Mouse (Mus musculus) stomach, postnatal 0 days (tissue): ENCODE data around the gene Dimt1.

ENCODE experiments used
- CTCF ChIP-seq: IDR thresholded peaks from 2 replicates; pipeline ENCODE4 v1.5.1; 2016; ENCODE audit warnings: antibody characterized with exemption, low read depth, mild to moderate bottlenecking, moderate library complexity
- EP300 ChIP-seq: optimal IDR thresholded peaks from 2 replicates; pipeline ENCODE3; 2016; ENCODE audit warnings: antibody characterized with exemption

- no peak for TF ChIP-seq CTCF
- no peak for TF ChIP-seq EP300
Measured at GRCm38 (mm10) chr13:106945518-106945917, 1.4 kb upstream of the Dimt1 start.
